Mouse (Mus musculus): ENCODE results near the gene Ttc28.

Gene Ttc28

GRCm38 (mm10) chr5:111179651-111180050 lies 300.0 kb downstream of the Ttc28 start:
- no peak for DNase-seq

- DNase-seq, result no peak
These were observed 300.8 kb downstream of the Ttc28 start for GRCm38 (mm10) chr5:111180091-111181053.

GRCm38 (mm10) chr5:111181204-111181912 lies 301.8 kb downstream of the Ttc28 start:
- no peak for DNase-seq

- peak; percentile 55 for DNase-seq
These were observed 307.0 kb downstream of the Ttc28 start for GRCm38 (mm10) chr5:111186600-111186999.

GRCm38 (mm10) chr5:111191972-111192371 lies 312.4 kb downstream of the Ttc28 start:
- DNase-seq, result no peak

GRCm38 (mm10) chr5:111194829-111195228 lies 315.2 kb downstream of the Ttc28 start:
- DNase-seq, result no peak

GRCm38 (mm10) chr5:111195488-111196485 lies 316.2 kb downstream of the Ttc28 start:
- no peak for DNase-seq

GRCm38 (mm10) chr5:111197727-111198126 lies 318.1 kb downstream of the Ttc28 start:
- no peak for DNase-seq

GRCm38 (mm10) chr5:111200167-111200840 lies 320.7 kb downstream of the Ttc28 start:
- no peak for DNase-seq

- no peak for DNase-seq
These were observed 321.5 kb downstream of the Ttc28 start for GRCm38 (mm10) chr5:111200915-111201610.

- DNase-seq, result no peak
These were observed 324.6 kb downstream of the Ttc28 start for GRCm38 (mm10) chr5:111204221-111204620.

GRCm38 (mm10) chr5:111204976-111205586 lies 325.5 kb downstream of the Ttc28 start:
- DNase-seq, result no peak

- no peak for DNase-seq
These were observed 326.2 kb downstream of the Ttc28 start for GRCm38 (mm10) chr5:111205817-111206216.

GRCm38 (mm10) chr5:111207924-111208659 lies 328.5 kb downstream of the Ttc28 start:
- peak; percentile 81 for DNase-seq

GRCm38 (mm10) chr5:111208660-111208969 lies 329.0 kb downstream of the Ttc28 start:
- DNase-seq, result peak; percentile 75

- DNase-seq, result no peak
These were observed 334.4 kb downstream of the Ttc28 start for GRCm38 (mm10) chr5:111213935-111214450.

GRCm38 (mm10) chr5:111214890-111215289 lies 335.3 kb downstream of the Ttc28 start:
- DNase-seq, result no peak

GRCm38 (mm10) chr5:111215722-111216121 lies 336.1 kb downstream of the Ttc28 start:
- no peak for DNase-seq

GRCm38 (mm10) chr5:111216166-111216565 lies 336.6 kb downstream of the Ttc28 start:
- DNase-seq, result no peak
